Mouse (Mus musculus) ES-E14 (cell line): ENCODE measurements around the gene Sema4a. TPM values are rescaled to one million over a fixed set of nuclear protein-coding genes. Genes with fewer than 3 reads are reported as not detected.

Experiments
- DNase-seq: peaks from one replicate; pipeline ENCODE4 v3.0.0-alpha.2; 2013; ENCODE audit warnings: low read depth, low spot score
- H3K27ac ChIP-seq: 2 replicates; pipeline ENCODE4 v1.5.1; 2012; ENCODE audit warnings: low read depth, mild to moderate bottlenecking, low read length, moderate library complexity, mixed read lengths; ENCODE audit not compliant: poor library complexity, insufficient read depth, severe bottlenecking
- H3K36me3 ChIP-seq: 2 replicates; pipeline ENCODE4 v1.6.1; 2012; ENCODE audit warnings: mild to moderate bottlenecking, low read length, moderate library complexity, mixed read lengths; ENCODE audit not compliant: control insufficient read depth, poor library complexity, insufficient read depth, severe bottlenecking
- H3K4me1 ChIP-seq, 2 experiments: fragments of 150-350 bp in 1 of 2; sonication (generic) in 1 of 2; 2 replicates each; pipeline ENCODE4 v1.6.1; 2012; ENCODE audit warnings: low read length in 2 of 2, mild to moderate bottlenecking in 1 of 2, mixed read lengths in 1 of 2; ENCODE audit not compliant: control insufficient read depth in 2 of 2, insufficient read depth in 2 of 2, poor library complexity in 1 of 2
- H3K4me3 ChIP-seq, 2 experiments: fragments of 150-350 bp in 1 of 2; sonication (generic) in 1 of 2; 2 replicates each; pipeline ENCODE4 v1.5.1; 2012; ENCODE audit warnings: low read length in 2 of 2, low read depth in 1 of 2, mild to moderate bottlenecking in 1 of 2, mixed read lengths in 1 of 2; ENCODE audit not compliant: insufficient read depth in 1 of 2, poor library complexity in 1 of 2, severe bottlenecking in 1 of 2
- H3K9ac ChIP-seq: 2 replicates; pipeline ENCODE4 v1.6.1; 2012; ENCODE audit warnings: low read depth, mild to moderate bottlenecking, low read length, mixed read lengths; ENCODE audit not compliant: poor library complexity, insufficient read depth, severe bottlenecking
- H3K9me3 ChIP-seq: fragments of 150-350 bp; sonication (generic); 2 replicates; pipeline ENCODE4 v1.6.1; 2012; ENCODE audit warnings: low read depth, mild to moderate bottlenecking, low read length; ENCODE audit not compliant: control insufficient read depth, insufficient read depth
- CHD2 ChIP-seq: IDR thresholded peaks from 2 replicates; pipeline ENCODE4 v1.6.1; 2014; ENCODE audit warnings: mild to moderate bottlenecking, low read depth, low read length, inconsistent platforms
- HCFC1 ChIP-seq: IDR thresholded peaks from 2 replicates; pipeline ENCODE4 v1.6.1; 2012; ENCODE audit warnings: low read length, inconsistent platforms, borderline replicate concordance; ENCODE audit not compliant: insufficient read depth
- MAFK ChIP-seq: IDR thresholded peaks from 2 replicates; pipeline ENCODE4 v1.6.1; 2014; ENCODE audit warnings: mild to moderate bottlenecking, low read depth, low read length, inconsistent platforms; ENCODE audit not compliant: insufficient read depth
- ZC3H11A ChIP-seq: IDR thresholded peaks from 2 replicates; pipeline ENCODE4 v1.6.1; 2012; ENCODE audit warnings: low read depth, mild to moderate bottlenecking, inconsistent platforms, low read length, borderline replicate concordance
- ZNF384 ChIP-seq: IDR thresholded peaks from 2 replicates; pipeline ENCODE4 v1.6.1; 2012; ENCODE audit warnings: low read depth, low read length, inconsistent platforms
- in situ Hi-C, 2 experiments: fragments of 600-800 bp; cut with MboI; formaldehyde crosslinking; loops; one replicate each; pipeline ENCODE4 v1.15.1; 2025; ENCODE audit warnings: low sequenced_read_pairs in 2 of 2, inconsistent platforms in 1 of 2; ENCODE audit not compliant: unreplicated experiment in 2 of 2
- total RNA-seq: library from RNA; depleted of rRNA; stranded (reverse); fragments of 300-350 nt; gene quantifications from 2 replicates; pipeline ENCODE4 v1.2.3, GENCODE M21; 2012

Gene Sema4a
- total RNA-seq, 1 experiment = 8.8 TPM

DNA sequence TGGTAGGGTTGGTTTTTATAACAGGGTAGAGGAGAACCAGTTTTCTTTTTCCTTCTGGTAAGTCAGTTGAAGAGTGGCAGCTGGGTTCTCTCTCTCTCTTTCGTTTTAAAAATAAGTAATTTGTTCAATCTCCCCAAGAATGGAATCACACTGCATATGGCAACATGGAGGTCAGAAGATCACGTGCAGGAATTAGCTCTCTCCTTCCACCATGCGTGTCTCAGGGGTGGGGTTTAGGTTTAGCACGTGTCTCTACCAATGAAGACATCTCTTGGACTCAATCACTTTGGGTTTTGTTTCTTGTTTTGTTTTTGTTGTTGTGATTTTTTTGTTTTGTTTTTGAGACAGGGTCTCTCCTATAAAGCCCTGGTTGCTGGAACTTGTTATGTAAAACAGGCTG lies 18.8 kb upstream of the Sema4a start:
- Histone ChIP-seq H3K36me3 (no peaks in the 10 kb centered on the region), H3K4me3 (no peak overlapping the region), H3K9ac (no peak overlapping the region), H3K9me3 (no peaks in the 10 kb centered on the region), H3K4me1 (peaks cover 0 to 11% of the 10 kb centered on the region in 2 experiments; a peak in 1 of 4 replicates), H3K27ac (no peak overlapping the region)
- in situ Hi-C loops = loop anchor here in 1 of 2 experiments (10.0 kb wide), 1 partner anchor 75 kb away; no protein-coding TSS in a partner anchor
- DNase-seq = no peak
- TF ChIP-seq MAFK = no peak
- TF ChIP-seq CHD2 = no peak
- no peak for TF ChIP-seq ZC3H11A
- no peak for TF ChIP-seq HCFC1
- no peak for TF ChIP-seq ZNF384

DNA sequence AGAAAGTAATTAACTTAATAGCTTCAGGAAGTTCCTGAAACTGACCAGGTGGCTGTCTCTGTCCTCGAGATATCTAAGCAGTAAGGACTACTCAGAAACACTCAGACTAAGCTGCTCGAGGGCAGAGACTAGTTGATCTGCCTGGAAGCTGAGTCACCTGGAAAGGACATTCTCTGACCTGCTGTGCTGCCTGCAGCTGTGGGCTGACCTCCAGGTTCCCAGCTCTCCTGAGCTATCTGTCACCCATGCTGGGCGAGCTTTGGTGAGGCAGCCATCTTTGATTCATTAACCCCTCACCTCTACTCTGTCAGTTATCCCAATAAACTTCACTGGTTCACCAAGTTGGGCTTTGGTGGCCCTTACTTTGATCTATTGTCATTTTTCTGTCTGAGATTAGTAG lies 18.2 kb upstream of the Sema4a start:
- no peak overlapping the region for H3K4me3 ChIP-seq
- H3K27ac ChIP-seq = no peak overlapping the region
- TF ChIP-seq HCFC1 (no peak), ZNF384 (no peak), MAFK (no peak), CHD2 (no peak), ZC3H11A (no peak)
- no peak for DNase-seq
- H3K36me3 ChIP-seq = no peaks in the 10 kb centered on the region
- H3K9me3 ChIP-seq = no peaks in the 10 kb centered on the region
- H3K9ac ChIP-seq = no peak overlapping the region
- in situ Hi-C loops = loop anchor here in 1 of 2 experiments (10.0 kb wide), 1 partner anchor 74 kb away; no protein-coding TSS in a partner anchor
- H3K4me1 ChIP-seq = peaks cover 0 to 10% of the 10 kb centered on the region in 2 experiments; a peak in 1 of 4 replicates

DNA sequence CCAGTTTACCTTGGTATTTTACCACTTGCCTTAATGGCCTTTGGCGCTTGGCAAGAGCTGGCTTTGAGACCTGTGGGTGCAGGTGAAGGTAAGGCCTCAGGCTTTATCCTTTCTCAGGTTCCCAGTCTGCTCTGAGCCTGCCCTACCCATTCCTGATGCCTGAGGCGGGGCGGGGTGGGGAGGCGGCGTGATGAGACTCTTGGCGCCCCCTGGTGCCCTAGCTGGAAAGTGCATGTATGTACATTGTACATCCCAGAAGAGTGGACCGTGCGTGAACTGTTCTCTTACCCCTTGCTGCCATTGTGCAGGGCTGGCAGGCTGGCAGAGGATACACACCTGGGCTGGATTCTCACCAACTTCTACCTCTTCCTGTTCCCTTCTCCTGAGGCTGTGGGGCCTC lies 16.8 kb upstream of the Sema4a start:
- no peaks in the 10 kb centered on the region for H3K9me3 ChIP-seq
- no peak overlapping the region for H3K9ac ChIP-seq
- H3K4me3 ChIP-seq = no peak overlapping the region
- peak; percentile 86 for DNase-seq
- TF ChIP-seq ZC3H11A = peak; percentile 39; the same call in 1 of the 2 replicates
- 0 out of 2 replicates have a peak, but pooled peaks have one; percentile 41 for TF ChIP-seq HCFC1
- no peak for TF ChIP-seq CHD2
- in situ Hi-C loops = loop anchor here in 1 of 2 experiments (10.0 kb wide), 1 partner anchor 73 kb away; no protein-coding TSS in a partner anchor
- no peaks in the 10 kb centered on the region for H3K36me3 ChIP-seq
- no peak overlapping the region for H3K27ac ChIP-seq
- H3K4me1 ChIP-seq = peaks cover 0 to 4% of the 10 kb centered on the region in 2 experiments; a peak in 1 of 4 replicates

DNA sequence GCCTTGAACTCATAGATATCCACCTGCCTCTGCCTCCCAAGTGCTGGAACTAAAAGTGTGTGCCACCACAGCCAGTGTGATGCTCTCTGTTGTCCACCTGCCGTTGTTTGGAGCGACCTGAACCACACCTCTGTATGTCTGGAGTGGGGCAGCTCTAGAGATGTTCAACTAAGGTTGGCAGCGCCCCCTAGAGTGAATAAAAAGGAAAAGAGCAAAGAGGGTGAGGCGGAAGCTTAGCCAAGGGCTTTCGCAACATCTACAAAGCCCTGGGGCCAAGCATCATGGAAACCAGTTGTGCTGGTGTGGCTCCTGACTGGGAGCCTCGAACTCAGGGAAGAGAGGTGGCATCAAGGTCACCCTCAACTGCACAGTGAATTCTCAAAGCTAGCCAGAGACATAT lies 15.4 kb upstream of the Sema4a start:
- H3K27ac ChIP-seq = no peak overlapping the region
- in situ Hi-C loops = loop anchor here in 1 of 2 experiments (10.0 kb wide), 1 partner anchor 72 kb away; no protein-coding TSS in a partner anchor
- no peak for TF ChIP-seq ZC3H11A
- DNase-seq = peak; percentile 82
- H3K9me3 ChIP-seq = no peaks in the 10 kb centered on the region
- no peak overlapping the region for H3K4me3 ChIP-seq
- no peaks in the 10 kb centered on the region for H3K36me3 ChIP-seq
- H3K4me1 ChIP-seq = peaks cover 0 to 2% of the 10 kb centered on the region in 2 experiments; a peak in 1 of 4 replicates
- H3K9ac ChIP-seq = no peak overlapping the region

DNA sequence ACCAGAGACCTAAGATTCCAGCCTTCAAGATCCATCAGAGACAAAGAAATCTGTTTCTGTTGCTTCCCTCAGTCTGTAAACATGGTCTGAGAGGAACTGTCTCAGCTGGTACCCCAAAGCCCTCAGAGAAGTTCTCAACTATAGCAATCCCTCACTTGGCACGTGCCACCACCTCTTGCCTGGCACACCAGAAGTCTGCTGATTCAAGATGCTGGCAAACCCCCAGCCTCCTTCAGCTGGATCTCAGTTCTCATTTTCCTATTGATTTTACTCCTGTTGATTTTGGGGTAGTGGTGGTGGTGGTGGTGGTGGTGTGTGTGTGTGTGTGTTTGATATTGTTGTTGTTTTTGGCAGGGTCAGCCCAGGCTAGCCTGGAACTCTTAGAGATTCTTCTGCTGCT lies 12.6 kb upstream of the Sema4a start:
- Histone ChIP-seq H3K36me3 (no peaks in the 10 kb centered on the region), H3K9ac (no peak overlapping the region), H3K4me1 (peaks cover 0 to 2% of the 10 kb centered on the region in 2 experiments; a peak in 1 of 4 replicates), H3K4me3 (no peak overlapping the region), H3K9me3 (no peaks in the 10 kb centered on the region), H3K27ac (no peak overlapping the region)
- TF ChIP-seq MAFK = no peak
- TF ChIP-seq ZNF384 = no peak
- TF ChIP-seq CHD2 = no peak
- TF ChIP-seq HCFC1 = no peak
- no peak for TF ChIP-seq ZC3H11A
- no peak for DNase-seq
- in situ Hi-C loops = loop anchor here in 1 of 2 experiments (10.0 kb wide), 1 partner anchor 69 kb away; no protein-coding TSS in a partner anchor
